Mouse (Mus musculus) C2C12 (cell line): ENCODE measurements around the gene Creb3l1. TPM values are rescaled to one million over a fixed set of nuclear protein-coding genes. Genes with fewer than 3 reads are reported as not detected.

ENCODE experiments used
- H3K27me3 ChIP-seq: one replicate; pipeline ENCODE4 v1.6.1; 2011; ENCODE audit not compliant: control insufficient read depth, insufficient read depth, insufficient read length
- H3K36me3 ChIP-seq: one replicate; pipeline ENCODE4 v1.6.1; 2011; ENCODE audit not compliant: control insufficient read depth, insufficient read depth
- H3K4me3 ChIP-seq: one replicate; pipeline ENCODE4 v1.5.1; 2011; ENCODE audit warnings: mild to moderate bottlenecking, control low read depth; ENCODE audit not compliant: poor library complexity, insufficient read depth, severe bottlenecking
- H3K79me2 ChIP-seq: one replicate; pipeline ENCODE4 v1.6.1; 2011; ENCODE audit not compliant: control insufficient read depth, insufficient read depth
- H3K79me3 ChIP-seq: one replicate; pipeline ENCODE4 v1.6.1; 2011; ENCODE audit warnings: low read depth, control low read depth
- H3ac ChIP-seq: one replicate; pipeline ENCODE3; 2011; ENCODE audit warnings: low read depth; ENCODE audit not compliant: control insufficient read depth, insufficient read length
- CEBPB ChIP-seq: IDR thresholded peaks from one replicate; pipeline ENCODE4 v1.6.1; 2011; ENCODE audit warnings: low read depth, mild to moderate bottlenecking, control low read depth, moderate library complexity
- CTCF ChIP-seq: IDR thresholded peaks from one replicate; pipeline ENCODE4 v1.5.1; 2011; ENCODE audit not compliant: control insufficient read depth, insufficient read depth, insufficient read length
- FOSL1 ChIP-seq: IDR thresholded peaks from one replicate; pipeline ENCODE4 v1.8.0; 2011; ENCODE audit warnings: mild to moderate bottlenecking, low read length; ENCODE audit not compliant: poor library complexity, insufficient read depth, severe bottlenecking
- MAX ChIP-seq: IDR thresholded peaks from one replicate; pipeline ENCODE4 v1.6.1; 2011; ENCODE audit warnings: mild to moderate bottlenecking, control low read depth
- MYOD1 ChIP-seq: IDR thresholded peaks from one replicate; pipeline ENCODE4 v1.6.1; 2011; ENCODE audit warnings: low read depth; ENCODE audit not compliant: control insufficient read depth, insufficient read length
- MYOG ChIP-seq: IDR thresholded peaks from one replicate; pipeline ENCODE4 v1.6.1; 2011; ENCODE audit not compliant: control insufficient read depth, insufficient read length; ENCODE audit errors: extremely low read depth
- USF1 ChIP-seq: IDR thresholded peaks from one replicate; pipeline ENCODE4 v1.6.1; 2011; ENCODE audit warnings: low read depth, mild to moderate bottlenecking, control low read depth, moderate library complexity
- polyA plus RNA-seq: library from polyadenylated mRNA; unstranded; fragments of >200 nt; fragmentation: generic; extraction: Trizol; gene quantifications from one replicate; pipeline ENCODE4 v1.2.1, GENCODE M21; 2012; ENCODE audit warnings: missing spikeins

The Creb3l1 gene
- polyA plus RNA-seq, 1 experiment, result 87.1 TPM

- H3K79me2 ChIP-seq, result no peaks in the 10 kb centered on the region
- TF ChIP-seq MAX (no peak), CTCF (peak; percentile 96), CEBPB (no peak), FOSL1 (no peak), MYOG (no peak)
- H3K36me3 ChIP-seq, result no peaks in the 10 kb centered on the region
- H3K79me3 ChIP-seq, result no peaks in the 10 kb centered on the region
- H3K4me3 ChIP-seq, result peak overlapping the region; percentile 31
- no peaks in the 10 kb centered on the region for H3K27me3 ChIP-seq
- peak overlapping the region; percentile 52 for H3ac ChIP-seq
Observed at GRCm38 (mm10) chr2:92058469-92058868, 34.2 kb upstream of the Creb3l1 start.

- Histone ChIP-seq H3K27me3 (no peaks in the 10 kb centered on the region), H3K79me3 (no peaks in the 10 kb centered on the region), H3K79me2 (no peaks in the 10 kb centered on the region), H3ac (no peak overlapping the region), H3K4me3 (no peak overlapping the region), H3K36me3 (no peaks in the 10 kb centered on the region)
- TF ChIP-seq CTCF (no peak), FOSL1 (no peak), CEBPB (no peak), MAX (no peak)
Observed at GRCm38 (mm10) chr2:92056760-92057159, 32.5 kb upstream of the Creb3l1 start.

GRCm38 (mm10) chr2:92055831-92056236 lies 31.5 kb upstream of the Creb3l1 start:
- TF ChIP-seq MYOD1 (no peak), CEBPB (no peak), FOSL1 (no peak), CTCF (peak; percentile 13), USF1 (no peak)
- Histone ChIP-seq H3K27me3 (no peaks in the 10 kb centered on the region), H3K36me3 (no peaks in the 10 kb centered on the region), H3K79me2 (no peaks in the 10 kb centered on the region), H3ac (peak overlapping the region; percentile 74), H3K4me3 (no peak overlapping the region), H3K79me3 (no peaks in the 10 kb centered on the region)

DNA sequence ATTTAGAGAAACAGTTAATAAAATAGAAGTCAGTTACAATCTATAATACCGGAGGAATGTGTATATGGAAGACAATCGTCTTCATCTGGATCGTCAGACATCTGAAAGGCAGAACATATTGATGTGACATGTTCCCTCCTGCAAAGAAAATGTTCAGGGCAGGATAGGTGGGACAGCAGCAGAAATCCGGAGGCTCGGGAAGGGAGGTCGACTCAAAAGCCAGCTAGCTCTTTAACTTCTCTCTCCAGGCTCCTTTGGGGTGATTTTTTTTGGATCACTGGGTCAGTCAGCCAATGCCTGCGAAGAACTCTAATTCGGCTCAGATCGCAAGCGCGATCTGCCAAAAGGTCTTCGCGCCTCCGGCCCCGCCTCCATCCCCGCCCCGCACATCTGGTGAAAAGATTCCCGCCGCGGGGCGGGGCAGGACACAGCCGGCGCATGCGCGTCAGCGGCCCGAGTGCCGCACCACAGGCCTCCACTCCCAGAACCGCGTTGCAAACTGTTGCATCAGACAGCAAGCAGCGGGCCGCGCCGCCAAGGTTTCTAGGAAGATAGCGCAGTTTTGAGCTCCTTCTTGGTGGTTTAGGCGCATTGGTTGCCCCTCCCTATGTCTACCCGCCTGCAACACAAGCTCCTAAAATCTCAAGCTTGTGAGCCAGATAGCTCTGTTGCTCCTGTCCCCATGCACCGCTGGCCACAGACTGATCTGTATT lies 31.0 kb upstream of the Creb3l1 start:
- H3K36me3 ChIP-seq, result no peaks in the 10 kb centered on the region
- peak overlapping the region; percentile 74 for H3ac ChIP-seq
- TF ChIP-seq MYOG (no peak), MYOD1 (peak; percentile 17), CEBPB (peak; percentile 97), USF1 (no peak), CTCF (no peak), FOSL1 (no peak), MAX (peak; percentile 92)
- no peaks in the 10 kb centered on the region for H3K79me2 ChIP-seq
- no peaks in the 10 kb centered on the region for H3K79me3 ChIP-seq
- no peaks in the 10 kb centered on the region for H3K27me3 ChIP-seq
- no peak overlapping the region for H3K4me3 ChIP-seq

GRCm38 (mm10) chr2:92052754-92053153 lies 28.5 kb upstream of the Creb3l1 start:
- Histone ChIP-seq H3K79me3 (no peaks in the 10 kb centered on the region), H3K79me2 (no peaks in the 10 kb centered on the region), H3K27me3 (no peaks in the 10 kb centered on the region), H3K4me3 (peak overlapping the region; percentile 14), H3K36me3 (no peaks in the 10 kb centered on the region), H3ac (no peak overlapping the region)
- TF ChIP-seq USF1, result no peak
- TF ChIP-seq CTCF, result no peak
- no peak for TF ChIP-seq MYOG
- no peak for TF ChIP-seq MAX

DNA sequence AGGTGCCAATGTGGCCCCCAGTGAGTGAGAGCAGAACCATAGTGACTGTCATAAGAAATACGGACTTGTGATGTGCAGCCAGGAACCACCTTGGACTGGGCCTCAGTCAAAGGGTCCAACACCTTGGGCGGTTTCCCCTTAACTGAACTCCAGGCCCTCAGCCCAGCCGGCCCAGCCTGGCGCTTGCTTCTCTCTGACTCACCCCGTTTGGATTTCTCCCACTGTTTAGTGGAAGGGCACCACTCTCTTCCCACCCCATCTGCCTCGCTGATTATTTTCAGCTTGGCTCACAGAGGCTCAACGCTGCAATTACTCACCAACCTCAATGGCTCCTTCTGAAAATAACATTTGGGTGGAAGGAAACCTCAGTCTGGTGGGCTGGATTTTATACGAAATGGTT lies 27.9 kb upstream of the Creb3l1 start:
- Histone ChIP-seq H3K36me3 (no peaks in the 10 kb centered on the region), H3K79me2 (no peaks in the 10 kb centered on the region), H3K27me3 (no peaks in the 10 kb centered on the region), H3K79me3 (no peaks in the 10 kb centered on the region), H3ac (peak overlapping the region; percentile 46), H3K4me3 (no peak overlapping the region)
- no peak for TF ChIP-seq FOSL1
- no peak for TF ChIP-seq MYOD1
- TF ChIP-seq MYOG, result no peak
- no peak for TF ChIP-seq USF1
- no peak for TF ChIP-seq CEBPB
- TF ChIP-seq CTCF, result no peak
- no peak for TF ChIP-seq MAX
